Mouse (Mus musculus) adrenal gland, adult (tissue): Measurements from ENCODE around the gene Tbk1.

Experiments
- DNase-seq, 2 experiments: peaks; one replicate each; pipeline ENCODE4 v3.0.0; 2022 to 2023; ENCODE audit warnings: low spot score in 1 of 2; ENCODE audit not compliant: inconsistent age in 2 of 2

Gene Tbk1

DNA sequence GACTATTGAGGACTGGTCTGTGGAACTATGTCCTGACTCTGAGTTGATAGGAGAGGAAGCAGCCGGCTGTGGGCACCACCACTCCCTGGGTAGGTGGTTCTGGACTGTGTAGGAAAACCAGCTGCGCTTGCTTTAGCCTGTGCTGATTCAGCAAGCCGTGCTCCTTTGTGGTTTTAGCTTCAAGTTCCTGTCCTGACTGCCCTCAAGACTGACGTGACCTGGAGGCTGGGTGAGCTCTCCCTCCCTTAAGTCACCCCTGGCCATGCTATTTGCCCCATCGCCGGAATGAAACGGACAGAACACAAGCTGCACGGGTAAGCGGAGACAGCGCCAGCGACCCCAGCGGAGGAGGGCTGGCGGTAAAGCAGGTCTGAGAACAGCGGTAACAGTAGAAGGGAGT, 4.5 kb upstream of the Tbk1 start:
- DNase-seq, result peak in 1 of 2 experiments; percentile 58

DNA sequence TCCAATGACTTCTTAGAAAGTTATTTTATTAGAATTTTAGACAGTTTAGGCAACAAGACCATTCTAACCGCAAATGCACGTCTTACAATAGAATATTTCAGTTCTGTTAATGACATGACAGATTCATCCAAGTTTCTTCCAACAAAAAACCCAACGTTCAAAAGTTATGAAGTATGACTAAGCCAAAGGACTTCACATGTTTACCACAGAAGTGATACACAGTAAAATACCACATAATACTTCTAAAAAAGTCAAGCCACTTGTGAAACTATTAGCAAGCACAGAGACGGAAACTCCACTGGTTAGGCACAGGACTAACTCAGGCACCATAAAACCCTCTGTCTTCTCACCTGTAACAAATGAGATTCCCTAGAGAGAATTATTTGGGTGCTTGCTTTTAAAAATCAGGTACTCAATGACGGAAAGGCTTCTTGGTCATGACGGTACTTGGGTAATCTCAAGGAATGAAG, 819 bp upstream of the Tbk1 start:
- DNase-seq, result no peak

DNA sequence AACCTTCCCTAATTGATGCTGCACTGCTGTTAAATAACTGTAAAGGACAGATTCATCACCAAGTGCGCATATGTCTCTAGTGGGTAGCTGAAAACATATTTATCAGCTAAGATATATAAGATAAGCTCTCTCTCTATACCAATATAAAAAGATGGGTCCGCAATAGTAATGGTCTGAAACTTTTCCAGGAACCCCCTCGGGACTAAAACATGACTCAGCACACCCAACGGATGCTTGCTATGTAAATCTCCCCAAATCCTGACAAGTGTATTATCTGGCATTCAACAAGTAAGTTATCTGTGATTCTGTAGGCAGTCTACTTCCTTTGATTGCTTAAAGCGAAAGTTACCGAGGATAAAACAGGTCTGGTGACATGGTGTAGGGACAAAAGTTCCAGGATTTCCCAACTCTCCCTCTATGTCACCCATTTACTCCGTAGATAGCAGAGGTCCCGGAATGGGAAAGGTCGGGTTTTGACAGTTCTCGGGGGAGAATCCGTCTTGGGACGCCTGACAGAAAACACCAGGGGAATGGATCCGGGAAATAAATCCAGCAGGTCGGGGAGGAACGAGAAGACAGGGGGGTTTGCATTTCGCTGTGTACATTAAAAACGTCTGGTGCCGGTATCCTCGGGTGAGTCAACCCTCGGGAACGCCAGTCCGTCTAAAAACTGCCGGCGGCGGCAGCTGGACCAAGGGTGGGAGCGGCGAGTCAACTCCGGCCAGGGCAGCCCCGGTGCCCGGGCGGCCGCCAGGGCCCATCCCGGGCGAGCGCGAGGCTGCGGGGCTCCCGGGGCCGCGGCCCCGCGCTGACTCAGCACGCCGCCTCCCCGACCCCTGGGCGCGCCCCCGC, 570 bp downstream of the Tbk1 start:
- DNase-seq, result peak in 1 of 2 experiments; percentile 86

DNA sequence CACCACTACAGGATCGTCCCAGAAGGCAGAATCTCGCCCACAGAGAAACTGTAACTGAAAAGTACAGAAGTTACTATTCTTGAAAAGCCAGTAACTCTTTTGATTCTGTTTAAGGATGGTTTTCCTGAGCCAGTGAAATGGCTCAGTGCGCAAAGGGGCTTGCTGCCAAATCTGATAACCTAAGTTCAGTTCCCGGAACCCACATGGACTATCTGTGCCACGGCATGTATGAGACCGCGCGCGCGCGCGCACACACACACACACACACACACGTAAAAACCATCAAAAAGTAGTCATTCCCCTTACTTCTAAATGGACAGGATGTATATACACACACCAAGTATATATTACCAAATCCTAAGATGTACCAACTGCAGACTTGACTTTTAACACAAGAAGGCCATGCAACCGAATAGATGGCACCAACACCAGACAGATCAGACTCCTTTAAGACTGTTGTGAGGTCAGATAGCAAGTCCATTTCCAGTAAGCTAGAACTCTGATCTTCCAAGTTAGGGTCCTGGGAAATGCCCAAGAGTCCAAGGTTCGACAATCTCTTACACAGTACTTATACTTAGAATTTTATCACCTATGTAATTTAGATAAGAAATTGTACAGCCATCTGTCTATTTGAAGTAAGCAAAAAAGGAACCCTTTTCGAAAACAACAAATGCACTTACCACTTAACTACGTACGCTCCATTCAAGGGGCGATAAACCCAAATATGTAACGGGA, 1.4 kb downstream of the Tbk1 start:
- no peak for DNase-seq

DNA sequence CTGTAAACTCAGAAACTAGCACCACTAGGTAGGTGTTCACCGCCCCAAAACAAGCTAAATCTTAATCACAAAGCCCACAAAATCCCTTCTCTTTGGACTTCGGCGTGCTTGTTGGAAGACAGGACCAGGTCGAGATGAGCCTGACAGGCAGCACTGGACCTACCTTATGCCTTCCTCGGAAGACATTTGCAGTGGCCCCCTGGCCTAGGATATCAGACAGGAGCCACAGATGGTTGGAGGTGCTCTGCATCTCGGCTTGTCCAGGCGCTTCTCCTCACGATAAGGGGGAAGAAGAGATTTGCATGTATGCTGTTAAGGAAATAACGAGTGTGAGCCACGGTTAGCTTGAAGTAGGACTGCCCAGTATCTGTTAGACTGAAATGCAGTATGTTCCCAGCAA, 2.6 kb downstream of the Tbk1 start:
- DNase-seq, result no peak

DNA sequence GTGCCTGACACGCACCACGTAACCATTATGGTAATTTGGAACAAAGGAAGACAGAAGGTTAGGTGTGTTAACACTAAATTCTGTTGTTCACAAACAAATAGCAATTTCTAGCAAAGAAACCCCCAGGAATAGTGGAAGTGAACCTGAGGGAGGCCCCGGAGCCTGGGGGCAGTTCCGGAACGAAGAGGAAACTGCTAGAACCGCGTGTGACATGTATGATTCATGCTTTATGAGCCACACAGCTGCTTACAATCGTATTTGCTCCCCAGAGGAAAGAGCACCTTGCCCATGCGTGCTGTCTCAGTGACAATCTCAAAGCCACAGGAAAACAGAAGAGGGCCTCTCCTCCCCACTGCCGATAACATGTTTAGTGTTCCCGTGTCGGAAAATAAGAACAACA, 3.6 kb downstream of the Tbk1 start:
- DNase-seq, result no peak

DNA sequence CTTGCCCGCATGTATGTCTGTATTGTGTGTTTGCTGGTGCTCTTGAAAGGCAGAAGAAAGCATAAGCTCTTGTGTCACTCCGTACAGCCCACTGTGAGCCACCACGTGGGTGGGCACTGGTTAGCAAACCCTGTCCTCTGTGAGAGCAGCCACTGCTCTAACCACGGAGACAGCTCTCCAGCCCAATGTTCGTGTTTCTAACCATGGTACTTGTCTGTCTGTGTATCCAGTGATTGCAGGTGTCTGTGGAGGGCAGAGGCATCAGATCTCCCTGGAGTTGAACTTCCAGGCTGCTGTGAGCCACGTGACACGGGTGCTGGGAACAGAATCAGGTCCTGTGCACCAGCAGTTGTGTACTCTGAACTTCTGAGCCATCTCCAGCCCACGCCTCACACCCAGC, 4.3 kb downstream of the Tbk1 start:
- no peak for DNase-seq

DNA sequence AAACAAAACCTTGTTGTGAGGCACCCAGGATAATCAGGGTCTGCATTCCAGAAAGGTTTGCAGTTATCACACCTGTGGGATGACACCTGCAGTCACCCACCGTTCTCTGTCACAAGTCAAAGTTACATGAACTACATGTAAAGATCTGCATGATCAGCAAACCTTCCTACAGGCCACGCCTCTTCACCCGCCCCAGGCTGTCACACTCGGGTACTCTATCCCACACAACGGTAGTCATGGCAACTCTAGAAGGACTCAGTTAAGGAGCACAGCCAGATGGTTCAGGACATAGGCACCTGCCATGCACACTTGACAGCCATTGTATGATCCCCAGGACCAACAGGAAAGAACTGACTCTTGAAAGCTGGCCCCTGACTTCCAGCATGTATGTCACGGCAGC, 5.2 kb downstream of the Tbk1 start:
- DNase-seq, result no peak

DNA sequence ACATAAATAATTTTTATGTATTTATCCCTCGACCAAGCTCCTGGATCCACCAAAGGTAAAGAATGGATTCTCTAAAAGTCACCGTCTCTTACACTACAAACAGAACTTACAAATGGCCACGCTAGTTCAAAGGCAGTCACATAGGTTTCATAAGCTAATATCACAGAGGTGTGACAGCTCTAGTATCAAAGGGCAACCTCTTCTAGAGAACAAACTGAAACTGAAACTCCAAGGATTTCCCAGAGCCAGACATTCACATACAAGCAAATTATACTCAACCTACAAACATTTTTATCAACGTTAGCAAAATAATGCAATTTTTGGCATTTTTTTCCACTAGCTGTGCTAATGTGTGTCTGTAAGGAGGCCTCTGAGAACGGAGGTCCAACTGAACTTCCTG, 6.2 kb downstream of the Tbk1 start:
- DNase-seq, result no peak

DNA sequence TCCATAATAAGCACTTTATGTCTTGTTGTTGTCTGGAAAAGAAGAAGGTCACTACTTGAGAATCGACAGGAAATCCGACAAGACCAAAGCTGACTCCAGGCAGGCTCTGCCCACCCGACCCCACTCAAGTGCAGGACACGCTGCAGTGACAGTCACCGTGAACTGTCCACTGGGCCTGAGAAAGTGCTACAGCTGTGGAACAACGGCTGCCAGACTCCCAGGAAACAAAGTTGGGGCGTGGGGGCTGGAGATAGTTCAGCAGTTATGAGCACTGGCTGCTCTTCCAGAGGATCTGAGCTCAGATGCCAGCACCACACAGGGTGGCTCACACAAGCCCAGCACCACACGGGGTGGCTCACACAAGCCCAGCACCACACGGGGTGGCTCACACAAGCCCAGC, 10.2 kb downstream of the Tbk1 start:
- DNase-seq, result no peak

DNA sequence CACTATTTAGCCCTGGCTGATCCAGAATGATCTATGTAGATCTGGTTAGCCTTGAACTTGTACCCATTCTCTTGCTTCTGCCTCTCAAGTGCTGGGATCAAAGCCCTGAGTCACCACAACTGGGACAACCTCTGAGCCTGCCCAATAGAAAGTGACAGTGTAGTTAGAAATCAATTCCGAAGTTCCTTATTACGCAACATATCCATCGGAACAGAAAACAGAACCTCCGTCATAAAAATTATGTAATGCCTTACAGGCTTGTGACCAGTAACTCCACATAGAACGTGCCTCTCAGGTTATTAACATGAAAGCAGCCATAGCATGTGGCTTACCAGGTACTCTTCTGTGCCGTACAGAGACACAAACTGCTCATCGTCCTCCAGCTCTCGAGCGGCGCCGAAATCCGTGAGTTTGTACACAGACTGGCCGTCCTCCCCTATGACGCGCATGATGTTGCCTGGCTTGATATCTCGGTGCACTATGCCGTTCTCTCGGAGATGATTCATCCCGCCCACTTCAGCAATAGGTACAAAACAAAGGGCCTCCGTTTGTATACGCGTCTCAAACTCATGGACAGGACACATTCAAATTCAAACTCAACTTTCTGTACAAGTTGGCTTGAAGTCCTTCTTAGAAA, 15.0 kb downstream of the Tbk1 start:
- peak in 1 of 2 experiments; percentile 69 for DNase-seq

DNA sequence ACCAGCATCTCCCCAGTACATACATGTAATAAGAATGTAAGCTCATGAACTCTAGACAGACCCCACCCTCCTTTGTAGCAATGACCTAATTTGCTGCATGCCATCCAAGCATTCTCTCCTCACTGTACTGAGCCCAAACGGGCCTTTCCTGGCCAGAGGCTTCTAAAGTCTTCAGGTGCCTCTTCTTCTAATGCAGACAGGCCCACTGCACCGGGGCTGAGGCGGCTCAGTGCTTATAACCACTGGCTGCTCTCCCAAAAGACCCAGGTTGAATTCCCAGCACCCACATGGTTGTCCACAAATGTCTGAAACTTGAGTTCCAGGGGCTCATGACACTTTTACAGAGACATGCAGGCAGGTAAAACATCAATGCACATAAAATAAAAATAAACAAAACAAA, 15.6 kb downstream of the Tbk1 start:
- no peak for DNase-seq

DNA sequence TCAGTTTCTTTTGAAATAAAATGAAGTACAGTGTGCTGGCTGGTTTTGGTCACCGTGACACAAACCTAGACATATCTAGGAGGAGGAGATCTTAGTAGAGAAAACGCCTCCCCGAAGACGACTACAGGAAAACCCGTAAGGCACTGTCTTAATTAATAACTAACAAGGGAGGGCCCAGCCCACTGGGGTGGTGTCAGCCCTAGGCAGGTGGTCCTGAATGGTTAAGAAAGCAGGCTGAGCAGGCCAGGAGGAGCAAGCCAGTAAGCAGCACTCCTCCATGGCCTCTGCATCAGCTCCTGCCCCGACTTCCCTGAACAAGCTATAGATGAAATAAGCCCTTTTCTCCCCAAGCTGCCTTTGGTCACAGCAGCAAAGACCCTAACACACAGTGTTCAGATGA, 16.8 kb downstream of the Tbk1 start:
- no peak for DNase-seq

DNA sequence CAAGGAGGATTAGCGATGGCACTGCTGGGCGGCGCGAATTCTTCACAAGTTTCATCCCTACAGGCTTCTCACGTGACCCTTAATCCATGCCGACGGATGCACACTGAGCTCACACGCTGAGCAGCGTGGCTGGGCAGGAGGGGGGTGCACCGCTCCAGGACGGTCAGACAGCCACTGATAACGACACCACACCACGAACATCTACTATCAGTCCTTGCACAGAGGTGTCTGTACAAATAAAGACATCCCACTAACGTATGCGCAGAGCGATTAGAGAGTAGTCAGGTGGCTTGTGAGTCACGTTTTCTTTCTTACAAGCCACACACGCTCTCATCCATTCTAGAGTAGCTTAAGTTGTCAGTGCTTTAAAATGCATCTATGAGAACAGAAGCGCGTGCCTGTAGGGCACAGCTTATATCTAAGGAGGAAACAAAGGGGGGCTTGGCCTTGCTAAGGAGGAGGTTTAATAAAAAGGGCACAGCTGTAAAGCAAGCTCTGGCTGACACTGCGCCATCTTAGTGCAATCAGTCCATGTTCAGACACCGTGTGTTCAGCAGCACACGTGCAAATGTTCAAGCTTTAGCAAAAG, 17.5 kb downstream of the Tbk1 start:
- no peak for DNase-seq

DNA sequence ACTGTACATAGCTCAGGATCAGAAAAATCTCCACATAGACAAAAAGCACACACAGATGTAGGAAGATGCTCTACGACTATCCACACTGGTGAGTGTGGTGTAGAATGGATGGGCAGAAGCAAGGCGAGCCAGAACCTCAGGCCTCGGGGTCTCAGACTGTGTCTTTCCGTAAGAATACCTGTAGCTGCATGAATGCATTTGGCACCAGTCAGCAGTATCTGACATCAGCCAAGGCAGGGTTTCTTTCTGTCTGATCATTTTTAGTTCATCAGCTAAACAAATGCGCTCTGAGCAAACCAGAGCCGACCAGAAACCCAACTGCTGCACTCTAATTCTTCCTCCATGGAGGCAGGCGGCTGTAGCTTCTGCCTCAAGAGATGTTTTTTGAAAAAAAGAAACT, 18.1 kb downstream of the Tbk1 start:
- DNase-seq, result no peak

DNA sequence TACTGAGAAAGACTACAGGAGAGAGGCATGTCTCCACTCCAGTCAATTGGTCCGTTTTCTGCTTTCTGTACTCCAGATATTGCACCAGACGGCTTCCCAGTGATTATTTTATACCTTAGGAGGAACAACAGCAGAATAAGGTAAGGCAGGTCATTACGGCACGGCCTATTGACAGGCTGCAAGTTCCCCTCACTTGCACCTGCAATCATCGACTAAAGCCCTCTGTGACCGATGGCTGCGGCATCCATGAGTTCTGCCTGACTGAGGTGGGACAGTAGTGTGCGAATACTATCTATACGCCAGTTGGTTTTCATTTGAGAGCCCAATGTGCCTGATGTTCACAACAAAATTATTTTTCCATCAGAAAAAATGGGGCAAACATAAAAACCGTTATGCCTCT, 18.6 kb downstream of the Tbk1 start:
- DNase-seq, result no peak

DNA sequence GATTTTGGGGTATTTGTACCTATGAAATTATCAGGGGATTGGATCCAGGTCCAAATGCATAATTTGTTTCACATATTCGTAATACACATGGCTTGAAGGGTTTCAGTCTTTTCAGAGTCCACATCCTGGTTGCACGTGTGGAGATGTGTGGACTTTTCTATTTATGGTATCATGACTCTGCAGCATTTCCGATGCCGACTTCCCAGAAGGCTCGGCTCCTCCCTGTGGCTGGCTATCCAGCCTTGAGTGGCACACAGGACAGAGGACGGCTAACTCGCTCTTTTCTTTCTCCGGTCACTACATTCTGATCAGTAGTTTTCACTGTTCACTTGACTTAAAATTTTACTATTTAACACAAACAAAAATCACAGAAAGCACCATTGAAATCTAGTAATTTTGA, 22.1 kb downstream of the Tbk1 start:
- no peak for DNase-seq

DNA sequence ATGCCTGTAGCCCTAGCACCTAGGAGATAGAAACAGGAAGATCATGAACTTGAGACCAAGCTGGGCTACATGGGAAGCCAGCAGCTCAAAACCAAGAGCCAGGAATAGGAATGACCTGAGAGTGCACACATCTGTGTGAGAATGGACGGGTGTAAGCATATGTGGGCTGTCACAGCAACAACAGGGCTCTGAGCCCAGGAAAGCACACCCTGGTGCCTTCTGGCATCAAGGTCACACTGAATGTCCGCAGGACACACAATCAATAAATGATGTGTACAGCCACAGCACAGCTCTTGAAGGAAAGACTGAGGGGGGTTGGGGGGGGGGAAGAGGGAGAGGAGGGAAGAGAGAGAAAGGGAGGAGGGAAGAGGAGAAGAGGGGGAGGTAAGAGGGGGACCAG, 28.4 kb downstream of the Tbk1 start:
- no peak for DNase-seq

DNA sequence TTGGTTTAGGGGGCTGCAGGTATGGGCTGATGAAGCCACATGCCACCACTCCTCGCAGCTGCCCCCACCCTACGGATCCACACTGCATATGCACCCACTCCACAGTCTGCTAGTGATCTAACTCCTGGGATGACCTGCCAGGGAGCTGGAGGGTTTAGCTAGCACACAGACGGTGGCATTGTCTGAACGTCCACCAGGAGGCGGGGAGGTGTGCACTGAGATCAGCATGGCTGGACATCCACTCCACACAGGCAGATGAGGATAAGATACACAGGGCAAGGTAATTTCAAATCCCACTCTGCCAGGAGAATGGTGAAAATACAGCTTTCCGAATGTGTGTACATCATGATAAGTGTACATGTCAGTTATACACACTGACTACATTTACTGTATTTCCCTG, 30.3 kb downstream of the Tbk1 start:
- DNase-seq, result no peak

DNA sequence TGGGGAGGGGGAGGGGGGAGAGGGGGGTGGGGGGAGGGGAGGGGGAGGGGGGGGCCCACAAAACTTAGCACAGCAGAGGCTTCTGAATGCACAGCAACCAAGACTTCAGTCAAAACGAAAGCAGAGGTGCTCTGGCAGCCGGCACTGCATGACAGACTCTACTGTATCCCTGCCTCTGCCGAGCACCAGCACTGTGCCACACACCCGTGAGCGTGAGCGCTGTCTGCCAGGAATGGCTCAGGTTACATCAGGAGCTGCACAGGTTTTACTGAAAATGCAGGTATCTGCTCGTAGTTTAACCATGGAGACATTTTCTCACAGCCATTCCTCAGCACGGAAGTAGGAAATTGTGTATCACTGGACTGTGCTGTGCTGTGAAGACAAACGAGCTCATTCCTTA, 36.3 kb downstream of the Tbk1 start:
- no peak for DNase-seq

DNA sequence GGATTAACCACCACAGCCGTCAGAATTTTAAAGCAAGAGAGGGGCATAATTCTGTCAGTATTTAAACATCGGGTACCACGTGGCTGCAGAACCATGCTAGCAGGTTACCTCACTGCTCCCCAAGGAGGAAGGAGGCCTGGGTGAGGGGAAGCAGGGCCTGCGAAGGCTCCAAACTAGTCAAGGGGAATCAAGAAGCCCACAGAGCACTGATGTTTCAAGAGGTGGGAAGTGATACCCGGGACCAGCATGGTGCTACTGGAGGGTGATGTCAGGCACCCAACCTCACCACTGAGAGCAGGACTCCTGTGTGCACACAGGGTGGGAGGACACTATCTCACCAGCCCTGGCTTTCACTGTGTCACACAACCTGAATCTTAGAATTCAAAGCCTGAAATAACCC, 36.9 kb downstream of the Tbk1 start:
- no peak for DNase-seq

DNA sequence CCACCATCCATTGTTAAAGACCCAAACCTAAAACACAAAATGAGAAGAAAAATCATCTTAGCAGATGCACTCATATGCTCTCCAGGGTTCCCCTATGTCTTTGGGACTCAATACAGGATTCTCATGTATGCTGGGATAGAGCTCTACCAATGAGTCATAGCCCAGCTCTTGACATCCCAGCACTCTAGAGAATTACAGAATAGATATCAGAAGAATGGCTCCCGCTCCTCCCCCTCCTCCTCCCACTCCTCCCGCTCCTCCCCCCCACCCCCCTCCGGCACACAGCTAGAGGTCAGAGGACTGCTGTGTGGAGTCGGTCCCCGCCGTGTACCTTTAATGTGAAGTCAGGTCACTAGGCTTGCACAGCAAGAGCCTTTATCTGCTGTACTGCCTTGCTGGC, 39.4 kb downstream of the Tbk1 start:
- no peak for DNase-seq
